Mouse (Mus musculus) liver, adult 2 months (tissue): ENCODE measurements around the gene Met. TPM values are rescaled to one million over a fixed set of nuclear protein-coding genes. Genes with fewer than 3 reads are reported as not detected.

Experiments used
- DNase-seq: peaks from one replicate; pipeline ENCODE4 v3.0.0-alpha.2; 2011; ENCODE audit warnings: low read depth, low spot score; ENCODE audit errors: extremely low read depth
- H3K27ac ChIP-seq: fragments of 200-500 bp; replicated peaks from 2 replicates; pipeline ENCODE4 v1.5.1; 2012; ENCODE audit warnings: low read depth, mild to moderate bottlenecking, control low read depth, inconsistent platforms, low read length; ENCODE audit not compliant: insufficient read depth
- H3K27me3 ChIP-seq: fragments of 200-500 bp; 2 replicates; pipeline ENCODE4 v1.6.1; 2012; ENCODE audit warnings: mild to moderate bottlenecking, moderate library complexity, low read length, inconsistent platforms; ENCODE audit not compliant: control insufficient read depth, insufficient read depth
- H3K36me3 ChIP-seq: fragments of 200-500 bp; 2 replicates; pipeline ENCODE4 v1.6.1; 2012; ENCODE audit warnings: low read length, inconsistent platforms; ENCODE audit not compliant: control insufficient read depth, insufficient read depth
- H3K4me1 ChIP-seq: fragments of 200-500 bp; 2 replicates; pipeline ENCODE4 v1.6.1; 2011; ENCODE audit warnings: low read length; ENCODE audit not compliant: control insufficient read depth, insufficient read depth
- H3K4me3 ChIP-seq: fragments of 200-500 bp; 2 replicates; pipeline ENCODE4 v1.5.1; 2011; ENCODE audit warnings: low read depth, mild to moderate bottlenecking, control low read depth, low read length, moderate library complexity; ENCODE audit not compliant: insufficient read depth
- H3K79me2 ChIP-seq: fragments of 200-500 bp; 2 replicates; pipeline ENCODE4 v1.6.1; 2012; ENCODE audit warnings: inconsistent platforms, mild to moderate bottlenecking, low read length, moderate library complexity; ENCODE audit not compliant: control insufficient read depth, insufficient read depth
- H3K9ac ChIP-seq: fragments of 200-500 bp; 2 replicates; pipeline ENCODE4 v1.6.1; 2012; ENCODE audit warnings: low read depth, mild to moderate bottlenecking, control low read depth, inconsistent platforms, low read length
- CTCF ChIP-seq: fragments of 200-500 bp; IDR thresholded peaks from 2 replicates; pipeline ENCODE4 v1.5.1; 2011; ENCODE audit warnings: low read depth, low read length, control low read depth
- POLR2A ChIP-seq: fragments of 200-500 bp; IDR thresholded peaks from 2 replicates; pipeline ENCODE4 v1.6.1; 2011; ENCODE audit warnings: low read length, control low read depth; ENCODE audit not compliant: insufficient read depth; ENCODE audit errors: extremely low read depth
- whole genome bisulfite sequencing: fragments of 180-500 bp; shearing (Covaris S2); methylation state at CpG from one replicate; pipeline ENCODE4 v1.1.7; 2018; 5-methylcytosine and 5-hydroxymethylcytosine counted together
- polyA plus RNA-seq: library from polyadenylated mRNA; depleted of rRNA; stranded (reverse); fragments of >200 nt; gene quantifications from 2 replicates; pipeline ENCODE4 v1.2.3, GENCODE M21; 2012
- total RNA-seq: library from RNA; depleted of rRNA; stranded (reverse); fragments of >200 nt; gene quantifications from 2 replicates; pipeline ENCODE4 v1.2.3, GENCODE M21; 2014

Gene Met
- total and polyA plus RNA-seq, 2 experiments, result 13.5 to 72.0 TPM

DNA sequence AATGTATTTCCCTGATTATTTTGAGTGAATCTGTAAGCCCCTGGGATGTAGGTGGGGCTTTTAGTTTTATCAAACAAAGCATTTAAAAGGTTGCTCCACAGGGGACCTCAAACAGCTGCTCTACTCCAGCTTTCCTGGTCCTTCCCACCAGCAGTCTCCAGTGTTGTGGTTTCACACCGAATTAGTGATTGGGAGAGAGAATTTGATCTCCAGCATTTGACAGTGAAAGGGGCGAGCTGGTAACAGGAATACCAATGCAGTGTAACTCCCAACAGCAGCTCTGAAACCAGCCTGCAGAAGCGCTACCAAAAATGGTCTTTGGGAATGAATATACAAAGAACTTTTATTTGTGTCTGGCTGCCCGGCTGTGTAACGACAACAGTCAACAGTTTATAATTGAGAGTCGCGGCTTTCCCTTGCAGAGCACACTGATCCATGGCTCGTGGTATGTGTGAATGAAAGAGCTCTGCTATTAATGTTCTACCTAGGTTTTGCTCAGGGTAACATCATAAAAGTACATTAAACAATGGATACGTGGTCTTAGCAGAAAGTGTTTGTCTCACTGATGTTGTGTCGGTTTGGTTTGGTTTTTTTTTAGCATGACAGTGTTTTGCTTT is 99.0 kb downstream of the Met start:
- TF ChIP-seq CTCF, result no peak
- TF ChIP-seq POLR2A, result no peak
- Histone ChIP-seq H3K27me3 (no peaks in the 10 kb centered on the region), H3K79me2 (no peaks in the 10 kb centered on the region), H3K4me3 (no peak overlapping the region), H3K4me1 (no peaks in the 10 kb centered on the region), H3K36me3 (peaks cover 45% of the 10 kb centered on the region), H3K27ac (no peak overlapping the region), H3K9ac (no peak overlapping the region)
- WGBS, result 72% methylated on average over 10 of the region's 10 CpGs
- DNase-seq, result no peak

DNA sequence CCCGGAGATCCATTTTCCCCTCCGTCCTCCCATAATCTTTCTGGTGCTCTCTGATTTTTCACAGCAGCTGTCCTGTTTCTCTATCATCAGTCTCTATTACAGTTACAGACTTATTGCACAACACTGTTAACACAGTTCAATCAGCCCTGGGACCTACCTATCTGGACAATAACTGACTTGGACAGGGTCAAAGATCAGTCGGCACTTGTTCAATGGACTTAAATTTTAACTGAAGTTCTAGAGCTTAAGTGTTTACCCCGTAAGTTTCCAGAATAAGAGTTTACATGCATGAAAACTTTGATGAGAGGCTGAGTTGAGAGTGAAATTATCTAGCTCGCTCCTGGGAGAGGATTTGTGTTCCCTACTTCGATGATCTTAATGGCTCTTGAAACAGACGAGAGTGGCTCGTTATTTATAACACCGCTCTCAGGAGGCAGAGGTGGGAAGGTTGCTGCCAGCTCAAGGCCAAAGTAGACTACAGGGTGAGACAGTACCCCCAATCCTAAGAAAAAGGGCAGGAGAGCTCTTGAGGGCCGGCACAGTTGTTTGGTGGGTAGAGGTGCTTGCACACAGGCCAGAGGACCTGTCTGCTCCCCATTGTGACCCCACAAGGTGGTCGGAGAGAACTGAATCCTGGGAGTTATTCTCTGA is 105.2 kb downstream of the Met start:
- Histone ChIP-seq H3K4me1 (peaks cover 18% of the 10 kb centered on the region), H3K9ac (peak overlapping the region; percentile 16), H3K27me3 (no peaks in the 10 kb centered on the region), H3K36me3 (peaks cover 33% of the 10 kb centered on the region), H3K79me2 (no peaks in the 10 kb centered on the region), H3K27ac (peak overlapping the region; percentile 100), H3K4me3 (no peak overlapping the region)
- TF ChIP-seq CTCF, result no peak
- TF ChIP-seq POLR2A, result no peak
- DNase-seq, result peak; percentile 100
- 27% methylated on average over 11 of the region's 11 CpGs for WGBS

DNA sequence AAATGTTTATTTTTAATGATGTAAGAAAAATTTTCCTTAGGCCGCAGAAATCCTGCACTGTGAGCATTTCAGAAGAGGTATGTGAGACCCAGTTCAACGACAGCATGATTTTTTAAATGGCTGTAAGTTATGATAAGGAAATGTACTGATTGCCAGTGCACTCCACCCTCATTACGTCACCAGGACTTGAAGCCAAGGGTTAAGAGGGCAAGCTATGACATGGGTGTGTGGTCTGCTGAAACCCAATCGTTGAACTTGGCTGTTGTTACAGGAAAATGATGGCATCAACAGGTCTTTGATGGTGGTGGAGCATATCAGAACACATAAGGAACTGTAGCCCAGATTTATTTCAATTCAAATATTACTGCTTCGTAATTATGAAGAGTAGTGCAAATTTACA is 109.6 kb downstream of the Met start:
- no peak for TF ChIP-seq POLR2A
- no peak for TF ChIP-seq CTCF
- Histone ChIP-seq H3K36me3 (peaks cover 30% of the 10 kb centered on the region; the same call in 1 of the 2 replicates), H3K4me3 (no peak overlapping the region), H3K27ac (no peak overlapping the region), H3K9ac (no peak overlapping the region), H3K27me3 (no peaks in the 10 kb centered on the region), H3K4me1 (peaks cover 20% of the 10 kb centered on the region), H3K79me2 (no peaks in the 10 kb centered on the region)
- WGBS, result 36% methylated on average over 5 of the region's 5 CpGs
- DNase-seq, result peak; percentile 65

DNA sequence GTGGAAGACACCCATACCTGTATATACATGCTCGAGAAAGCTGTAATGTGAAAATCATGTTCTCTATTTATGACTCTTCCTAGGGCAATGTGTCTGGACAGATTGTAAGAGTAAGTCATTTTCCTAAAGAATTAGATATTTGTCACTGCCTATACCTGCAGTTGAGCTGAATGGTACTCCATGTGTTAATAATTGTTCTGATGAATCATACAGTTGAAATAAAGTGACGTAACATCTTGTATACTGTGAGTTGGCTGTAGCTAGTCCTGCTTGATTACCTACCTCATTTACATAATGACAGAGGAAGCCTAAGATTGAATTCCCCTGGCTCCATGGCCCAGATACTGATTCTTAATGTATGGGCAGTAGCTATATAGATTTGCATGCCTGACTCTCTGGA is 110.1 kb downstream of the Met start:
- H3K27ac ChIP-seq, result no peak overlapping the region
- WGBS, result 93% methylated on average over 2 of the region's 2 CpGs

DNA sequence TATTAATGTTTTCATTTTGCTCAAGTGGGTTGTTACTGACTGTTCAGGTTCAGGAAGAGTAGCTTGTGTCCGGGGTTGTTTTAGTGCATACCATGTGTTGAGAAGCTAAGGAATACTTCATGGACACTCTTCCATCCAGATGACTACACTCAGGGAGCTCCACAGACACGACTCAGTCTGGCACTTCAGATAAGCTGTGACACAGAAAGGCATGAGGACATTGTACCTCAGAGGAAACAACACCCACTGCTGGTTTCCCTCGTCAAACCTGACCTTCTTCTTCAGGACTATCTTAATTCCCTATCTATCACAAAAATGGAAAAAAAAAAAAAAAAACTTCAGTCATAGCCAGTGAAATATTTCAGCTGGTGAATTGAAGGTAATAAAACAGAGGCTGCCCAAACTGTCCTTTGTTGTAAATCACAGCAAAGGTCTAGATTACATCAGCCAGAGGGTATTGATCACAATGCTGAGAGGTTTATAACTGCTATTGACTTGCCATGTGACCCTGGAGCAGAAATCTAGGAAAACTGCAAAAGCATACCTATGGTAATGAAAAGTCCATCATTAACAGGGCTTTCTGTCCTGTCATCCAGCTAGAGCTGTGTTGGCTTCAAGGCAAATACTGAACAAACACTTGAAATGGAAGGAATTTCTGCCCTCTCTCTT is 114.6 kb downstream of the Met start:
- 31% methylated on average over 3 of the region's 3 CpGs for WGBS
- Histone ChIP-seq H3K27me3 (no peaks in the 10 kb centered on the region), H3K27ac (0 out of 2 replicates have a peak overlapping the region, but pooled peaks have one; percentile 19), H3K79me2 (no peaks in the 10 kb centered on the region), H3K36me3 (peaks cover 9% of the 10 kb centered on the region; the same call in 1 of the 2 replicates), H3K4me3 (no peak overlapping the region), H3K9ac (no peak overlapping the region), H3K4me1 (peaks cover 8% of the 10 kb centered on the region)
- DNase-seq, result peak; percentile 79
- TF ChIP-seq CTCF, result no peak
- no peak for TF ChIP-seq POLR2A

More for the DNA sequence above, 110.1 kb downstream of the Met start:
- DNase-seq, result no peak
- Histone ChIP-seq H3K9ac (no peak overlapping the region), H3K79me2 (no peaks in the 10 kb centered on the region), H3K36me3 (peaks cover 30% of the 10 kb centered on the region; the same call in 1 of the 2 replicates), H3K4me1 (peaks cover 20% of the 10 kb centered on the region), H3K27me3 (no peaks in the 10 kb centered on the region), H3K4me3 (no peak overlapping the region)
- TF ChIP-seq POLR2A, result no peak
- TF ChIP-seq CTCF, result no peak

DNA sequence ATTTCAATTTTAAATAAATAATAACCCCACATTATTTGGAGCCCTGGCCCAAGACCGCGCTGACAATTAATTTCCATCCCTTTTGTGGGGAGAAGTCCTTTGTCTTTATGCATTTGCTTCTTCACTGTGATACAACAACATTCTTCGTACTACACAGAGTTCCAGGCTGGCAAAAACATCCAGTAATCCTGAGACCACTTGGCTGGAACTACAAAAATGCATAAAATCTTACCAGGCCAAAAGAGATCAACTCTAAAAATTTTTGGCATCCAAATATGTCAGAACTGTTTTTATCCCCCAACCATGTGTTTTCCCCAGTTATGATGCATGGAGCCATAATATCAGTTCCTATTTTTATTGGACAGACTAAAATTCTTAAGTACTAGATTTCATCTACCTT is 116.7 kb downstream of the Met start:
- Histone ChIP-seq H3K27me3 (no peaks in the 10 kb centered on the region), H3K9ac (no peak overlapping the region), H3K4me3 (no peak overlapping the region), H3K36me3 (no peaks in the 10 kb centered on the region), H3K79me2 (no peaks in the 10 kb centered on the region), H3K4me1 (peaks cover 10% of the 10 kb centered on the region), H3K27ac (no peak overlapping the region)
- no peak for DNase-seq
- TF ChIP-seq CTCF (no peak), POLR2A (no peak)
- 97% methylated on average over 3 of the region's 3 CpGs for WGBS
